Mouse (Mus musculus) bone marrow, adult 2 months (tissue): ENCODE measurements around the gene Slc30a4.

Experiments used
- CTCF ChIP-seq: fragments of 200-500 bp; IDR thresholded peaks from 2 replicates; pipeline ENCODE4 v1.5.1; 2011; ENCODE audit warnings: low read length, control low read depth; ENCODE audit not compliant: control insufficient read depth, insufficient read depth
- POLR2A ChIP-seq: fragments of 200-500 bp; IDR thresholded peaks from 2 replicates; pipeline ENCODE4 v1.6.1; 2011; ENCODE audit warnings: low read depth, mild to moderate bottlenecking, control low read depth, low read length, borderline replicate concordance; ENCODE audit not compliant: control insufficient read depth

GRCm38 (mm10) chr2:122675126-122675525, 27.3 kb downstream of the Slc30a4 start:
- no peak for TF ChIP-seq CTCF
- TF ChIP-seq POLR2A: no peak
